ENCODE assay signal across 12 mouse cellular contexts in the genomic region with DNA sequence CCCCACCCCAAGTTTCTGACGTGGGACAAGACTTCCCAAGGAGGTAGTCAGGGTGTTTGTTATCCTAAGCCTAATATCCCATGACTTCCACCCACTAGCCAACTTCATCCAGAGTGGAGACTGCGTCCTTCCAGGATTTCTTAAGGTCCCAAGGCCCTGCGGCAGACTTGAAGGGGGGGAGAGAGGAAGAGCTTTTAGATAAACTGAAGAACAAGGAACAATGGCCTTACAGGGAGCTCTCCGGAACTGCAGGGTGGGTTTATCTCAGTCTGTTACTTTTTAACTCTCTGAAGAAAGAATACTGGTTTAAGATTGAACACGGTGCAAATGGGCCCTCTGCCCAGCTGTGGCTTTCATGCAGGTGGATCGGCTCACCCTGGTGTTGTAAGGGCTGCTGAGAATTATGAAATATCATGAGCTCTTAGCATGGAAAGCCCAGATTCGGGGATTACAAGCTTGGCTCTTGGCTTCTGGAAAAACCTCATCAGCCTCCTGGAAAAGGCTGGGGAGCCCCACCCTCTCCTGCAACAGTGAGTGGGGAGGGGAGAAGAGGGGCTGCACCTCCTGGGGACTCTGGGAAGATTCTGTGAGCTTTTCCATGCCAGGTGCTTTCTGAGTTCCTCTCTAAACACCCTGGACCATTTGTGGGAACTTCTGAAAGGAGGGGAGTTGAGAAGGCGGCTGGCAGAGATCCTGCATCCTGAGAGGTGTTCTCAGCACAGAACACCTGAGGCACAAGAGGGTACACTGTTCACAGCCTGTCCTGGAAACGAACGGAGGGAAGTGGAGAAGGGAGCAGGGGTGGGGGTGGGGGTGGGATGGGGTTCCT. TPM values are rescaled to one million over a fixed set of nuclear protein-coding genes. Genes with fewer than 3 reads are reported as not detected.
A peak's percentile ranks its signal among the peaks of the same experiment; 100 is the strongest.
DNase-seq lines count a peak whose midpoint lies in the region; ATAC-seq lines count a peak whose summit lies in the region.
"Had no signal": no experiment of that assay in that cellular context is flagged by ENCODE, and none has a peak within 500 bp of the region (broad histone marks: within the 10 kb centered on the region; RNA-seq: fewer than 3 reads in every experiment).

No protein-coding gene starts in this region.

- H3K36me3 ChIP-seq in heart, embryonic 13.5 days = peaks cover 44% of the 10 kb centered on the region

- peak overlapping the region; percentile 97 for H3K27ac ChIP-seq in heart, embryonic 13.5 days (replicated peaks)
- H3K27ac ChIP-seq: layer of hippocampus, adult 2 months had no signal

- peaks cover 70% of the 10 kb centered on the region for H3K4me1 ChIP-seq in heart, embryonic 13.5 days

- H3K9ac ChIP-seq in heart, embryonic 13.5 days = peak overlapping the region; percentile 94

- H3K9me3 ChIP-seq in heart, embryonic 13.5 days = no peaks in the 10 kb centered on the region
- H3K9me3 ChIP-seq: G1E had no signal

- H3K4me3 ChIP-seq in heart, embryonic 13.5 days = peak overlapping the region; percentile 67
- H3K4me3 ChIP-seq: layer of hippocampus, adult 2 months had no signal

- no peaks in the 10 kb centered on the region for H3K27me3 ChIP-seq in heart, embryonic 13.5 days (replicated peaks)

- H3K4me2 ChIP-seq in heart, embryonic 13.5 days = peak overlapping the region; percentile 76

- no peak for ATAC-seq in heart, embryonic 13.5 days (ENCODE audit: extremely low read depth, insufficient number of reproducible peaks, low FRiP score, low TSS enrichment)
- ATAC-seq in activated CD4-positive, CD25-positive, alpha-beta regulatory T cell, adult 4 months = no peak

- DNase-seq in kidney, adult 8-10 months = peak; percentile 42 to 56
- DNase-seq in kidney, postnatal 10 days = no peak
- DNase-seq in kidney, adult 9 months = peak; percentile 56
- peak; percentile 62 for DNase-seq in lung, postnatal 10 days
- no peak for DNase-seq in cerebellum, adult 18-20 months
- no peak for DNase-seq in frontal cortex, postnatal 10 days (ENCODE audit: low spot score in 2 of 2)
- DNase-seq: retina, postnatal 1 day; thymus, adult 2 months had no signal

- WGBS in heart, embryonic 13.5 days = 32% methylated on average over 10 of the region's 10 CpGs

RNA-seq across cellular contexts. Expression of a gene that starts 38.7 kb away (rescaled TPM):
- polyA plus RNA-seq in heart, embryonic 13.5 days (2015; fragmentation: Nextera tagmentation; extraction: Ambion mirVana) = 105 and 125 TPM in 2 replicates
- not detected for polyA plus RNA-seq in activated CD4-positive, CD25-positive, alpha-beta regulatory T cell, adult 4 months (2017; shearing (Covaris generic))
- polyA plus RNA-seq: G1E had no signal

Comparison
In these comparisons a context has a peak if more than half of its experiments do, and no peak if none do; other contexts are left out.
1. DNase-seq: peak in kidney, adult 8-10 months (2 of 2), kidney, adult 9 months (single experiment) and lung, postnatal 10 days (single experiment); none in kidney, postnatal 10 days (single experiment), cerebellum, adult 18-20 months (0 of 2) and frontal cortex, postnatal 10 days (0 of 2).
2. RNA of a gene that starts 38.7 kb away (polyA plus RNA-seq): 105 to 125 TPM in heart, embryonic 13.5 days; not detected in activated CD4-positive, CD25-positive, alpha-beta regulatory T cell, adult 4 months; every median in the first group is over 100 times any median in the second.